Mouse (Mus musculus) kidney, embryonic 15.5 days (tissue): ENCODE results near the gene Hes6. TPM values are rescaled to one million over a fixed set of nuclear protein-coding genes. Genes with fewer than 3 reads are reported as not detected.
A peak's percentile ranks its signal among the peaks of the same experiment; 100 is the strongest.

Source experiments
- ATAC-seq: fragments of 200-750 bp; cut with Nextera tagmentation; replicated peaks from 2 replicates; pipeline ENCODE4 v1.8.0; 2017; ENCODE audit warnings: moderate TSS enrichment; ENCODE audit not compliant: low FRiP score
- H3K27ac ChIP-seq: fragments of 300-500 bp; sonication (generic); 2 replicates; pipeline ENCODE4 v1.5.1; 2015; ENCODE audit warnings: mild to moderate bottlenecking, inconsistent platforms
- H3K27me3 ChIP-seq: fragments of 300-500 bp; sonication (generic); 2 replicates; pipeline ENCODE4 v1.6.1; 2015; ENCODE audit warnings: inconsistent platforms
- H3K36me3 ChIP-seq: fragments of 300-500 bp; sonication (generic); 2 replicates; pipeline ENCODE4 v1.6.1; 2015; ENCODE audit warnings: inconsistent platforms
- H3K4me1 ChIP-seq: fragments of 300-500 bp; sonication (generic); 2 replicates; pipeline ENCODE4 v1.6.1; 2015; ENCODE audit warnings: inconsistent platforms
- H3K4me2 ChIP-seq: fragments of 300-500 bp; sonication (generic); 2 replicates; pipeline ENCODE4 v1.6.1; 2015; ENCODE audit warnings: moderate library complexity, mild to moderate bottlenecking, inconsistent platforms
- H3K4me3 ChIP-seq: fragments of 300-500 bp; sonication (generic); replicated peaks from 2 replicates; pipeline ENCODE4 v1.5.1; 2015; ENCODE audit warnings: mild to moderate bottlenecking, inconsistent platforms
- H3K9ac ChIP-seq: fragments of 300-500 bp; sonication (generic); 2 replicates; pipeline ENCODE4 v1.6.1; 2015; ENCODE audit warnings: mild to moderate bottlenecking, inconsistent platforms
- H3K9me3 ChIP-seq: fragments of 300-500 bp; sonication (generic); replicated peaks from 2 replicates; pipeline ENCODE4 v1.6.1; 2016; ENCODE audit warnings: inconsistent platforms
- WGBS: fragments of 180-500 bp; shearing (Covaris S2); methylation state at CpG from one replicate; pipeline ENCODE4 v1.1.7; 2015; ENCODE audit warnings: mixed read lengths; 5-methylcytosine and 5-hydroxymethylcytosine counted together
- polyA plus RNA-seq: library from polyadenylated mRNA; unstranded; fragments of >200 nt; fragmentation: Nextera tagmentation; extraction: Ambion mirVana; gene quantifications from 2 replicates; pipeline ENCODE4 v1.2.1, GENCODE M21; 2015

The Hes6 gene
- polyA plus RNA-seq: 67.4 and 70.0 TPM in 2 replicates

GRCm38 (mm10) chr1:91413898-91414594, at the start of gene Hes6:
TSS of gene Hes6 (minus strand) at chr1:91414038.
- H3K4me2 ChIP-seq: peak within 1 kb of the TSS; percentile 97
- H3K4me1 ChIP-seq: peaks cover 33% of the 10 kb centered on the region
- peaks cover 13% of the 10 kb centered on the region; the same call in 1 of the 2 replicates for H3K36me3 ChIP-seq
- peak within 1 kb of the TSS; percentile 86 for H3K4me3 ChIP-seq
- no peaks in the 10 kb centered on the region for H3K9me3 ChIP-seq
- WGBS: 1% methylated on average over 38 of the region's 39 CpGs
- ATAC-seq: peak; percentile 30; the same call in 1 of the 2 replicates
- no peaks in the 10 kb centered on the region for H3K27me3 ChIP-seq
- peak within 1 kb of the TSS; percentile 93 for H3K9ac ChIP-seq
- H3K27ac ChIP-seq: peak within 1 kb of the TSS; percentile 95

GRCm38 (mm10) chr1:91463336-91463995, 49.6 kb upstream of the Hes6 start:
- Histone ChIP-seq H3K4me2 (no peak overlapping the region), H3K9ac (no peak overlapping the region), H3K9me3 (no peaks in the 10 kb centered on the region), H3K27ac (no peak overlapping the region), H3K4me3 (no peak overlapping the region), H3K27me3 (no peaks in the 10 kb centered on the region), H3K36me3 (no peaks in the 10 kb centered on the region), H3K4me1 (peaks cover 34% of the 10 kb centered on the region)
- no peak for ATAC-seq
- WGBS: 88% methylated on average over 13 of the region's 13 CpGs

- Histone ChIP-seq H3K4me2 (no peak overlapping the region), H3K27ac (no peak overlapping the region), H3K4me3 (no peak overlapping the region)
Observed at GRCm38 (mm10) chr1:91460564-91460963, 46.7 kb upstream of the Hes6 start.

GRCm38 (mm10) chr1:91460069-91460468, 46.2 kb upstream of the Hes6 start:
- H3K9ac ChIP-seq: peak overlapping the region; percentile 39; the same call in 1 of the 2 replicates
- no peaks in the 10 kb centered on the region for H3K36me3 ChIP-seq
- H3K4me2 ChIP-seq: peak overlapping the region; percentile 91
- H3K27ac ChIP-seq: peak overlapping the region; percentile 38; the same call in 1 of the 2 replicates
- peaks cover 54% of the 10 kb centered on the region for H3K4me1 ChIP-seq
- peak overlapping the region; percentile 85 for H3K4me3 ChIP-seq
- H3K9me3 ChIP-seq: no peaks in the 10 kb centered on the region
- 38% methylated on average over 7 of the region's 7 CpGs for WGBS
- ATAC-seq: no peak
- H3K27me3 ChIP-seq: no peaks in the 10 kb centered on the region

More at GRCm38 (mm10) chr1:91460564-91460963, 46.7 kb upstream of the Hes6 start:
- Histone ChIP-seq H3K4me1 (peaks cover 53% of the 10 kb centered on the region), H3K9ac (no peak overlapping the region), H3K36me3 (no peaks in the 10 kb centered on the region), H3K9me3 (no peaks in the 10 kb centered on the region), H3K27me3 (no peaks in the 10 kb centered on the region)
- ATAC-seq: no peak
- 34% methylated on average over 4 of the region's 4 CpGs for WGBS

- Histone ChIP-seq H3K27ac (peak within 1 kb of the TSS; percentile 66), H3K27me3 (no peaks in the 10 kb centered on the region), H3K4me2 (peak within 1 kb of the TSS; percentile 91), H3K4me3 (peak within 1 kb of the TSS; percentile 85), H3K36me3 (no peaks in the 10 kb centered on the region), H3K9me3 (no peaks in the 10 kb centered on the region), H3K4me1 (peaks cover 56% of the 10 kb centered on the region), H3K9ac (peak within 1 kb of the TSS; percentile 61)
- under 1% methylated on average over 85 of the region's 91 CpGs for WGBS
- peak; percentile 96 for ATAC-seq
Observed at GRCm38 (mm10) chr1:91459059-91459809, 45.4 kb upstream of the Hes6 start, which contains the start of gene Per2. TSS of gene Per2 (minus strand) at chr1:91459324.

- 18% methylated on average over 8 of the region's 8 CpGs for WGBS
Observed at GRCm38 (mm10) chr1:91458223-91458861, 44.5 kb upstream of the Hes6 start.

GRCm38 (mm10) chr1:91457698-91458097, 43.9 kb upstream of the Hes6 start:
- 45% methylated on average over 5 of the region's 5 CpGs for WGBS
- Histone ChIP-seq H3K27me3 (no peaks in the 10 kb centered on the region), H3K27ac (0 out of 2 replicates have a peak overlapping the region, but pooled peaks have one; percentile 81), H3K4me1 (peaks cover 57% of the 10 kb centered on the region), H3K9me3 (no peaks in the 10 kb centered on the region), H3K9ac (no peak overlapping the region), H3K4me2 (peak overlapping the region; percentile 91), H3K36me3 (no peaks in the 10 kb centered on the region), H3K4me3 (peak overlapping the region; percentile 85; the same call in 1 of the 2 replicates)
- ATAC-seq: no peak

More at GRCm38 (mm10) chr1:91458223-91458861, 44.5 kb upstream of the Hes6 start:
- H3K4me2 ChIP-seq: peak overlapping the region; percentile 91
- H3K27ac ChIP-seq: 0 out of 2 replicates have a peak overlapping the region, but pooled peaks have one; percentile 66
- no peaks in the 10 kb centered on the region for H3K27me3 ChIP-seq
- no peaks in the 10 kb centered on the region for H3K36me3 ChIP-seq
- peaks cover 57% of the 10 kb centered on the region for H3K4me1 ChIP-seq
- H3K4me3 ChIP-seq: peak overlapping the region; percentile 85
- ATAC-seq: 0 out of 2 replicates have a peak, but pooled peaks have one; percentile 2
- H3K9me3 ChIP-seq: no peaks in the 10 kb centered on the region
- peak overlapping the region; percentile 61 for H3K9ac ChIP-seq

GRCm38 (mm10) chr1:91457116-91457515, 43.3 kb upstream of the Hes6 start:
- no peak for ATAC-seq
- Histone ChIP-seq H3K4me3 (no peak overlapping the region), H3K27me3 (no peaks in the 10 kb centered on the region), H3K27ac (peak overlapping the region; percentile 81; the same call in 1 of the 2 replicates), H3K9ac (no peak overlapping the region), H3K4me2 (no peak overlapping the region), H3K9me3 (no peaks in the 10 kb centered on the region), H3K4me1 (peaks cover 62% of the 10 kb centered on the region), H3K36me3 (no peaks in the 10 kb centered on the region)
- 94% methylated on average over 4 of the region's 4 CpGs for WGBS

GRCm38 (mm10) chr1:91456301-91456801, 42.5 kb upstream of the Hes6 start:
- H3K36me3 ChIP-seq: no peaks in the 10 kb centered on the region
- no peak overlapping the region for H3K9ac ChIP-seq
- peak overlapping the region; percentile 38 for H3K4me2 ChIP-seq
- 18% methylated on average over 11 of the region's 11 CpGs for WGBS
- H3K27ac ChIP-seq: peak overlapping the region; percentile 81
- no peak overlapping the region for H3K4me3 ChIP-seq
- no peaks in the 10 kb centered on the region for H3K9me3 ChIP-seq
- no peaks in the 10 kb centered on the region for H3K27me3 ChIP-seq
- peaks cover 70% of the 10 kb centered on the region for H3K4me1 ChIP-seq
- ATAC-seq: no peak

GRCm38 (mm10) chr1:91455661-91456161, 41.9 kb upstream of the Hes6 start:
- peak overlapping the region; percentile 38 for H3K4me2 ChIP-seq
- H3K9me3 ChIP-seq: no peaks in the 10 kb centered on the region
- peaks cover 76% of the 10 kb centered on the region for H3K4me1 ChIP-seq
- 21% methylated on average over 7 of the region's 7 CpGs for WGBS
- H3K27me3 ChIP-seq: no peaks in the 10 kb centered on the region
- H3K27ac ChIP-seq: peak overlapping the region; percentile 81
- H3K36me3 ChIP-seq: no peaks in the 10 kb centered on the region
- H3K4me3 ChIP-seq: no peak overlapping the region
- no peak overlapping the region for H3K9ac ChIP-seq
- no peak for ATAC-seq

- Histone ChIP-seq H3K36me3 (no peaks in the 10 kb centered on the region), H3K9ac (no peak overlapping the region), H3K9me3 (no peaks in the 10 kb centered on the region), H3K4me2 (no peak overlapping the region), H3K4me3 (no peak overlapping the region), H3K27ac (peak overlapping the region; percentile 81; the same call in 1 of the 2 replicates), H3K27me3 (no peaks in the 10 kb centered on the region), H3K4me1 (peaks cover 68% of the 10 kb centered on the region)
- no peak for ATAC-seq
- 81% methylated on average over 3 of the region's 3 CpGs for WGBS
Observed at GRCm38 (mm10) chr1:91454927-91455326, 41.1 kb upstream of the Hes6 start.
